Mouse (Mus musculus) spleen, postnatal 36 days (tissue): ENCODE measurements around the gene Gm45521.

ENCODE experiments used
- DNase-seq, 2 experiments: peaks; one replicate each; pipeline ENCODE4 v3.0.0; 2022; ENCODE audit warnings: low spot score in 2 of 2, mixed read lengths in 1 of 2

The Gm45521 gene

DNA sequence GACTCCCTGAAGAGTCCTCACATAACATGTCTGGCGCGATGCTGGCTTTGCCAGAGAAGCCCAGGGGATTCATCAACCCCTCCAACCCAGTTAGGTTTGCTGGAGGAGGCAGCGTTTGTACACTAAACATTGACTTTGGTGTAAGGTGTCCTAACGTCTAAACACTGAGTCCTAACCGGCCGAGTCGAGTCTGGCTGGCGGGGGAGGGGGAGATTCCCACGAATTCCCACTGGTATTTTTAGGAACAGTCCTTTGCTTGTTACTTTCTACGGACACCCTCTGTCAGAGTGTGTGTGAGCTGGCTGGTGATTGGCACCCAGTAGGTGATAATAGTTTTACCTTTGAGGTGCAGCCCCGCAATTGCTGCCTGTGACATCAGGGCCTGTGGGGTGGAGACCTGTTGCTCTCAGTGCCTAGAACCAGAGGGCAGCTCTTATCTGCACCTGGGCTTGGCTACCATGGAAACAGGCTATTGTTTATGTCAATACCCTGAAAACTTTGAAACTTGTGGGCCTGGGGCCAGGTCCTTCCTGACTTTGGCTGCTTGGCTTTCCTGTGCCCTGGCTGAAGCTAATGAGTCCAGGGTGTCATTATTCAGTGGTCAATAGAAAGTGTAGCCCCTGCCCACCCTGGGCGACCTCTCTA is 4.4 kb upstream of the Gm45521 start:
- no peak for DNase-seq

DNA sequence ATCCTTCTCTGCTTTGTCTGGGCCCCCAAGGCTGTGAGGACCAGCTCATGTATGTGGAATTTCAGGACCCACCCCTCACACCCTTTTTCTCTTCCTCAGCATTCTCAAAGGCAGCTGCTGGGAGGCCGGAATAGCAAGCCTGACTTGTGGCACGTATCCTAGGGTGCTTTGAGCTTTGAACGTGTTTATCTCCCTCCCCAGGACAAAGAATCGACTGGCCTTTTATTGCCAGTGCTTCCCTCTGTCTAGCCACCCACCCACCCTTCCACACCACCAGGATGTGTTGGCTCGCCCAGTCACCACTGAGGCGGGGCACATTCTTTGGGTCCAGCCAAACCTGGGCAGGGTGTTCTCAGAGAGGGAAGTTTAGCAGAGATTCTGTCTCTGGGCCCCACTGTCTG is 3.0 kb upstream of the Gm45521 start:
- no peak for DNase-seq

DNA sequence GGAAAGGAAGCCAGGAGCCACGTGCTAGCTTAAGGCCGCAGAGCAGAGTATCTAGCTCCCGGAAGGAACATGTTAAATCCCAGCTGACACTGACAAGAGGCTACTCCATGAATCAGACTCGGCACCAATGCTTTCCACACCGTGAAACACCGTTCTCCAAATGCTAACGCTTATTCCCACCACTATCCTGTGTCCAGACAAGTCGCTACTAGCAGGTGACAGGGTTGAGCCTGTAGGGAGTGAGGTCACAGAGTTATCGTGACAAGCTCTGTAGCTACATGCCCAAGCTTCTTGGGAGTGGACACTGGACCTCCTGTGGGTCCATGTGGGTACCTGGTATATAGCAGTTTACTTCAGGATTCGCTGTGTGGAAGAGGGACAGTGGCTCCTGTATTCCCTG is 661 bp upstream of the Gm45521 start:
- DNase-seq = no peak

DNA sequence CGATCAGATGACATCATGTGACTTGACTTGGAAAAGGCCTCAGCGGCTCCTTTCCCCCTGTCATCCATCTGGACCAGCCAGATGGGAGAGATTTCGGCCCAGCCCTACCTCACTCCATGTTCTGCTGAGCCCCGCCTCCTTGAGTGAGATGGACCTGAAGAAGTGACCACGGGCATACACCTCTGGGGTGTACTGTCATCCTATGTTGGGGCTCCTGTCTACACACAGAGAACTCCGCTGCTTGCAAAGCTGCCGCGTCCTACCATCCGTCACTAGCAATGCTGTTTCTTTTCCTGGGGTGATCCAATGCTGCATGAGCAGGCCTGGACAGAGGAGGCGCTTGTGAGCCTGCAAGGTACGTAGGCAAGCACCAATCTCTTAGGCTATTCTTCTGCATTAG is 3.5 kb downstream of the Gm45521 start:
- DNase-seq = no peak

DNA sequence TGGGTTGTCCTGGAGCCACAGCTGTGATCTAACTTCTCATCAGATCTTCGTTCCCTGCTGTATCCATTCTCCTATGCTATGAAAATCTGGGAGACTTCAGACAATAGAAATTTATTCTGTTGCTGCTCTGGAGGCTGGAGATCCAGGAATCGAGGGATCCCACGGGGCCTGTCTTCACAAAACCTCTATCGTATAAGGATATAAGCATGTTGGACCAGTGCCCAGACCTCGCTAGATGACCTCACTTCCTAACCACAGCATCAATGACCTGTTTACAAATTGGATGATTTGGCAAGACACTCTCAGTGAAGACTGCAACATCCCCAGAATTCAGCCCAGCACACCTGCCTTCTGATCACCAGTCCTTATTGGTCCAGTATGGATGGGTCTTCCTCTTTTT is 4.6 kb downstream of the Gm45521 start:
- DNase-seq = no peak

DNA sequence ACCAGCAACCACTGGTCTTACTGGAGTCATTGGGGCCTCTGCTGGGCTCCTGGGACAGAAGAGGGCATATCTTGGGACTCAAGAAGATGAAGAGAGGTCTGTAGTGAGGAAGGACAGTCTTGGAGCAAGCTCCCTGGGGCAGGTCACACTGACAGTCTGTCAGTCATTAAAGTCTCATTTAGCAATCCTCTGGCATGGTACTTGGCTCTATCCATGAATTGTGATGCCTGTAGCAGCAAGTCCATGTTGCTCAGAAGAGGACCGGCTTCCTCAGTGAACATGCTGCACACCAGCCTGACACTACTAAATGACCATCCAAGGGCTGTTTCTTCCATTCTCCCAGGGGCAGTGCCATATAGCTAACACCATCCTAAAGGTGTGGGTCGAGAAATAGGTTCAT is 5.5 kb downstream of the Gm45521 start:
- DNase-seq = no peak

DNA sequence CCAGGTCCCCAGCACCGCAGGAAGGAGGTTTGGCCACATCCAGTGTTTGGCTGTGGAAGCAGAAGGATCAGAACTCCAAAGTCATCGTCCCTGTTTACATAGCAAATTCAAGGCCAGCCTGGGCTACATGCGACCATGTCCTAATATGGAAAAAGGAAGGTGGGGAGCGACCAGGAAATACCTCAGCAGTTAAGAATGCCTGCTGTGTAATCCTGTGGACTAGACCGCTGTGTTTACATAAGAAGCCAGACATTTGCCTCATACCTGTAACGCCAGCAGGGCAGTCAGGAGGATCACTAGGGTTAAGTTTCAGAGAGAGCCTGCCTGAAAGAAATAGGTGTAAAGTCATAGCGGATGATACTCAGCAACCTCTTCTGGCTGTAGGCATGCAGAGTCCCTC is 6.1 kb downstream of the Gm45521 start:
- no peak for DNase-seq

DNA sequence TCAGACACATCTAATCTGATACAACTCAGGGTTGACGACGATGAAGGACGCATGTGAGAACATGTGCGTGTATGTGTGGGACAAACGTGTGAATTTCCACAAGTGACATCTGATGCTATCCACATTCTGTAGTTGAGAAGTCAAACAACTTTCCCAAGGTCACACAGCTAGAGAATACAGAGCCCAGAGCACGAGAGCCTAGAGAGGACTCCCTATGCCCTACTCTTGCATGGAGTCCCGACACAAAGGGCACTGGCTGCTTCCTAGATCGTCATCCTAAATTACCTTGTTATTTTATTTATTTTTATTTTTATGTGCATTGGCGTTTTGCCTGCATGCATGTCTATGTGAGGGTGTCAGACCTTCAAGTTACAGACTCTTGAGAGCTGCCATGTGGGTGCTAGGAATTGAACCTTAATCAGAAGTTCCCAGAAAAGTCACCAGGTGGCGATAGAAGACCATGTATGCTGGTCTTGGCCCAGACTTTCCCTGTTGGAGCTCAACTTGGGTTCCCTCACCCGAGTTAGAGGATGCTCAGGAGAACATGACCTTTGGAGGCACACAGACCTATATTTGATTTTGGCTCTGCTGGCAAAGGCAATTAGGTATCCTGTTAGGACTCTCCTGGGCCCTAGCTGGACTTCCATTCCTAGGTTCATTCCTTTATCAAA is 7.3 kb downstream of the Gm45521 start:
- DNase-seq = peak; percentile 46 to 55

DNA sequence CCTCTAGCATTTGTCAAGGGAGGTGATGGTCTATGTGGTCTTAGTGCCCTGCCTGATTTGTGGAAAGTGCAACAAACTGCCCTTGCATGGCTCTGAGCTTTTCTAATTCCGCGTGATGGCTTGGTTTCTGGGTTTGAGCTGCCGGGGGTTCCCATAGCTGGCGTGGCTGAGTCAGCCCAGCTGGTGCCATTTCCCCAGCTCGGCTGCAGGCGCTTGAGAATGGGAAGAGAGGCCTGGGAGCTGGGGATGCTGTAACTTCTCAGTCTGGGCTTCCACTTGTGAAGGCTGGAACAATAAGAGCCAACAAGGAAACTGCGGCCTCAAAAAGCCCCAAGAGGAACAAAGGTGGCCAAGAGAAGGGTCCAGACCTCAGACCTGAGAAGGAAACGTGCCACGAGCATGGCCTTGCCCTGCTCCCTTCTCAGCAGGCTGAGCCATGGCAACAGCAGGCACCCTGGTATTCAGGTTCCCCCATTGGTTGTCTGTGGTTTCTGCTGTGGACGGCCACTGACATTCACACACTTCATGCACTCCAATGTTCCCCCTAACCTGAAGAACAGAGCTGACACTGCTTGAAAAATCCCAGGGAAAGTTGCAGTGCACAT is 14.9 kb downstream of the Gm45521 start:
- DNase-seq = peak in 1 of 2 experiments; percentile 17

DNA sequence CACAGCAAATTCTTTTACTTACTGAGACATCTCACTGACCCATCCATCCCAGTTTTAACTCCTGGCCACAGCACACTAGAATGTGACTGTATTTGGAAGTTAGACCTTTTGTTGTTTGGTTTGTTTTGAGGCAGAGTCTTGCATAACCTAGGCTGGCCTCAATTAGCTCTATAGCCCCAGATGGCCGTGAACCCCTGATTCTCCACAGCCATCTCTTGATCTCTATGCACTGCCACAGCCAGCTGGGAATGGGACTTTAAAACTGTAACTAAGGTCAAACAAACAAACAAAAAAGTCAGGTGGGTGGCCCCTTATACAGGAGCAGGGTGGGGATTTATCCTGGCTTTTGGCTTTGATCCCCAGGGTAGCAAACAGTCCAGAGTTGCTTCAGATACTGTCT is 17.6 kb downstream of the Gm45521 start:
- no peak for DNase-seq

DNA sequence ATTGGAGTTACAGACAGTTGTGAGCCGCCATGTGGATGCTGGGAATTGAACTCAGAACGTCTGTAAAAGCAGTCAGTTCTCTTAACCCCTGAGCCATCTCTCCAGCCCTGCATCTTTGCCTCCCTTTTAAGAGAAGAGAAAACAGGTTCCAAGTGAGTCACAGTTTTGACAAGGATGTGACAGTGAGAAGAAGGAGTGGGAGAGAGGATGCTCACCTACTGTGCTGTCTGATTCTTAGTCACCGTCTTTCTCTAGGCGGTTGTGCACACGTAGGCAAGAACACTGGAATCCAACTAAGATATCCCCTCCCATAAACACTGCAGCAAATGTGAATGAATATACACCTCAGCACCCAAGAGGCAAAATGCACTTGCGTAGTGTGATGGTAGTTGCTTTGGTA is 18.1 kb downstream of the Gm45521 start:
- DNase-seq = no peak

DNA sequence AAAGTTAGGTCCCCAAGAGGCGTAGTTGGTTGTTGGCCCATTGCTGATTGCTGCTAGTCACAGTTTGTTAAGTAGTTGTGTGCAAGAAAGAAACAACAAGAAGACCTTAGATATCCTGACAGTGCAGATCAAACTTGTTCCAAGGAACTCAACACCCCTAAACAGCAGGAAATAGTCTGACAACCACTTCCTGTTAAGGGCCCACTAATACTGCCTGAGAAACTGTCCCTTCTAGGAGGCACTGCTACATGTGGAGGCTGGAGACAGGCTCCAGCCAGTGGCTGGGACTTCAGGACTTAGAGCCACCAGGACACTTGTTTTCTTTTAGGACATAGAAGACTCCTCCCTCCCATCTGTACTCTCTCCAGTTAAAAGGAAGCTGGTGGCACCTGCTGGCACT is 20.4 kb downstream of the Gm45521 start:
- DNase-seq = no peak

DNA sequence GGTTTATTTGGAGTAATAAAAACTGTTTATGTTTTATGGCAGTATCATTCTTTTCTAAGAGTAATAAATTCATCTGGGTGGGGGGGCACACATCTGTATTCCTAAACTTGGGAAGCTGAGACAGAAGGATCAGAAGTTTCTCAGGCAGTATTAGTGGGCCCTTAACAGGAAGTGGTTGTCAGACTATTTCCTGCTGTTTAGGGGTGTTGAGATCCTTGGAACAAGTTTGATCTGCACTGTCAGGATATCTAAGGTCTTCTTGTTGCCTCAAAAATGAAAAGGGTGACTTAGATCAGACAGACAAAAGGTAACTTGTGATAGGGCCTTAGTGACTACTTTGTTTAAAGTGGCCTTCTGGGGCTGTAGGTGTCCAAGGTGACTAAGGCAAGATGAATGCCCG is 21.1 kb downstream of the Gm45521 start:
- DNase-seq = no peak

DNA sequence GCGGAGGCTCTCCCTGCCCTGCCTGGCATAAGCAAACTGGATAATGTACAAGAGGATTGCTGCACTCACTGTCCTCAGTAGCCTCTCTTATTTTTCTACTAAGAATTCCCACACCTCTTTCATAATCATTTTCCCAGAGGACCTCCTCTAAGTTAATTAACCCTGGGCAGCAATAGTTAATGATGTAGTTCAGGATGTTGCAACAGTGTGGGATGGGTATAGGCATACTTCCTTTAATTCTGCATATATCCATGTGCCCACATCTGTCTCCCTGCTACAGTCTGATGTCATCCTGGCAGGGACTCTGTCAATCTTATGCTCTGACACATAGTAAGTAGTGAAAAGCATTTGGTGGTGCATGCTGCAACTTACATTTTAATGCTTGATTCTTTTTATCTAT is 24.1 kb downstream of the Gm45521 start:
- no peak for DNase-seq

DNA sequence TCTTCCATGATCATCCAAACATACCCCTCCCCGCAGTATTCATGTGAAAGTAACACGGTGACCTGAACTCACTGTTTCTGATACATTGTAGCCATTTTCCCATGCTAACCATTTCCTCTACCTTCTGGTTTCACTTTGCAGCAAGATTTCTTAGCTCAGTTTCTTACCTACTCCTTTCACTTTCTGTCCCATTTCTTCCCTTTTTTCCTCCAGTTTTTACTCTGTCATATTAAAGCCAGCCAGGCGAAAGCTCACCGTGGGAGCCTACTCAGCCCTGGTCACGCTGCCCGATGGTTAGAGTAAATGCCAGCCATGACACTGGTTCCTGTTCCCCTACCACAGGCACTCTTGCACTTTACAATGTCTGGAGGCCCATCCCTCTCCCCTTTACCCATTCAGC is 29.8 kb downstream of the Gm45521 start:
- peak in 1 of 2 experiments; percentile 29 for DNase-seq

DNA sequence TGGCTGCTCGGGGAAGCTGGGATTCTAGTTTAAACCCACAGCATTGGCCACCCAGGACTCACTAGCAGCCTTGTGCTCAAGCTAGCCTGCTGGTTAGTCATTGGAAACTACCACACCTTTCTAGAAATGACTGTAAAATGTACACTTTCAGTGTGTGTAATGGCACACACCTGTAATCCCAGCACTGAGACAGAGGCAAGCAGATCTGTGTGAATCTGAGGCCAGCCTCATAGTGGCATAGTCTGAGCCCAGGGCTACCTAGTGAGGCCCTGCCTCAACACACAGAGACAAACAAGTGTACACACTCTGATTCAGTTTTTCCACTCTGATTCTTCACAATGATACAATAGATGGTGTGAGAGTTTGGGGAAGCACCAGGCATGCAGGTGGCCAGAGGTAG is 32.3 kb downstream of the Gm45521 start:
- DNase-seq = no peak

DNA sequence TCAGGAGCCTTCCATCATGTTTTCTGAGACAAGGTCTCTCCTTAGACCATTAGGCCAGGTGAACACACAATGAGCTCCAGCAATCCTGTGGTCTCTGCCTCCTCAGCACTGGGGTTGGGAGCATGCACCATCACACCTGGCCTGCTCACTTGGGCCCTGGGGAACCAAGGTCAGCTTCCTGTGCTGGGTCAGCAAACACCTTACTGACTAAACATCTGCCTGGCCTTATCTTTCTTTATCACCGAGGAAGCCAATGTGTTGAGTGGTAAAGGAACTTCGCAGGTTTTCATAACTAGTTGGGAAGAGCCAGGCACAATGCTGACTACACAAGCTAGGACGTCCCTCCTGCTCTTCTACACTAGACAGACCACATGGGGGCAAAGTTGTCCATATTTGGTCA is 32.9 kb downstream of the Gm45521 start:
- no peak for DNase-seq

DNA sequence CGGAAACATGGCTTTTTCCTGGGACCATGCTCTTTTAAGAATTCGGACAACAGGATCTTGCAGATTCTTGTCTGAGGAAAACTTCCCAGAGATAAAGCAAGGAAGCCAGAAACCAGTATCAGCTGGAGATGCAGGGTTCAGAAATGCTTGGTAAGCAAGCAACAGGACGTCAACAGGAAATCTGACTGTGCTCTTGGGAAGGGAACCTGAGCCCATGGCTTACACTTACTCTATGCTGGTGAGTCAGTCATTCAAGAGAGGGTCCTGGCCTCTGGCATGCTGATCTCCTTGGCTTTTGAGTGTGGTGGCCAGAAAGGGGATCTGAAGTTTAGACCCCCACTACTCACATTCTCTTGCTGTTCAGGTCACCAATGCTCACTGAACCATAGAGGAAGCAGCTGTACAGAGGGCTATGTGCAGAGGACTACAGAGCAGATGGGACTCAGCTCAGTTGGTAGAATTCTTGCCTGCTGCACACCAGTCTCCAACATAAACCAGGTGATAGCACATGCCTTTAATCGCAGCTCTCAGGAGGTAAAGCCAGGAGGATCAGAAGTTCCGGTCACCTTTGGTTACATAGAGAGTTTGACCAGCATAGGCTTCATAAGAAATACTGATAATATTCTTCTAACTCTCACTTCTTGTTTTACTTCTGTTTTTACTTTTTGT is 34.2 kb downstream of the Gm45521 start:
- no peak for DNase-seq

DNA sequence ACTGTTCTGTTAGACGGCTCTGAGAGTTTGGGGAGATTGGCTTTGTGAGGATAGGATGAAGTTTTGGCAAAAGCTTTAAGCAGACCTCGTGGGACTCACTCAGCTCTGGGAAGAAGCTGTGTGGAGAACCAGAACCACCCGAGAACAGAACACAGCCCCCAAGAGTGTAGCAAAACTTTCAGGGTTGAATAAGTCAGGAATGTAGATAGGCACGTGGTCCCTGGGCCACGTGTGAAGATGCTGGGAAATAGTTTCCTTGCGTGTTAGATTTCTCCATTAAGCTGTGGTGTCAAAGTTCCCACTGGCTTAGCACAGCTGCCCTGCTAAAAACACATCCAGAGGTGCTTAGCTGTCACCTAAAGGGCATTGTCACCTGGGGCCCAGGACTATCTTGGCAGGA is 35.1 kb downstream of the Gm45521 start:
- no peak for DNase-seq

DNA sequence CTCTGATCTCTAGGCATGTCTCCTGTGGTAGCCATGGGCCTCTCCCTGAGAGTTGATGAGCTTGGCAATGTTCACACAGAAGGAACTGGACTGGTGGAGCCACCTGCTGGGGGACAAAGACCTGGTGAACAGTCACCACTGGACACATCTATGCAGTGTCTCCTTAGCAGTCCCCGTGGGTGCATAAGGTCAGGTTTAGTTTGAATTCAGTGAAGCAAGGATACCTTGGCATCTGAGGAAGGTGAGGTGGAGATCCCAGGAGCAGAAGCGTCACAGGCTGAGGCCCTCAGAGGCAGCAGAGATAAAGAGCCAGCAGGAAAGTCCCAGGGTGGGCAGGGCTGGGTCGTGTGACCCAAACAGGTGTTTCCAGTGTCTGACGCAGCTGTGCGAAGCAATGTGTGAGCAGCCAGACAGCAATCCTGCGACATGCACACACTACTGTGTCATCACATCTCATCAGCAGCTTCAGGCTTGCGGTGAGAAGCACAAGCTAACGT is 37.2 kb downstream of the Gm45521 start, which contains the start of gene Dnase1l3:
Gene Dnase1l3 (minus strand): TSS at position 303 of the 497 bp plus-strand sequence.
- peak; percentile 61 to 71 for DNase-seq

DNA sequence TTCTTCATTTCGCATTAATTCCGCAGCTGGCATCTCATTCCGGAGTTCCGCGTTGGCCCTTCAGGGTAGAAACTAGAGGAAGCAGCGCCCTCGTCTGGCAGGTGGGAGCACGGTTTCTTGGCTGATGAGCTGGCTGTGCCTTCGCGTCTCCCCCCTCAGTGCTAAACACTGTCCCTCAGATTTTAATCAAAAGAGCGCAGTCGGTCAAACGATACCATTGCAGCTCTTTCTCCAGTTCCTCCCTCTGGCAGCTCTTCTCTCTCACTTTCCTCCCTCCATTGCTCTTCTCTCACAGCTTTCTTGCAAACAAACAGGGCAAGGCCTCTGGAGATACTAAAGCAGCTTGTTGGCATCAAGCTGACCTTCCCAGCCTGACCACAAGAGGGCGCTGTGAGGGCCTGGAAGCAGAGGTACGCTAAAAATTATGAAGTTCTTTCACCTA is 40.2 kb downstream of the Gm45521 start:
- DNase-seq = peak; percentile 85

DNA sequence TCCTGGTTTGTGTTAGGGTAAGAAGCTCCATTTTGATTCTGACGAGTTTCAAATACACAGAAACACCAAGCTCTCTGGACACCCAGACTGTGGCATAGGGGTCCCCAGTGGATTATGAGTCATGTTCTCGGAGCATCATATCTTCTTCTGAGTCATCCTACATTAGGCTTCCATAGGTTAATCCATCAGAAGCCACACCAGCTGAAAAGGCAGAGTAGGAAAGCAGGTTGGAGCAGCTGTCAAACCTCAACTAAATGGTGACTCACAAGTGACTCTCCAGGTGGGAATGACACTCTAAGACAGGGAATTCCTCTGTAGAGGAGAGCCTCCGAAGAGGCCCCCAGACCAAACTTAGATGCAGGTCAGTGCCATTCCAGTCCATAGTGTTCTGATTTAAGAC is 41.9 kb downstream of the Gm45521 start:
- no peak for DNase-seq
